Mouse (Mus musculus): ENCODE data around the gene Olfr652. TPM values are rescaled to one million over a fixed set of nuclear protein-coding genes. Genes with fewer than 3 reads are reported as not detected.

Olfr652 gene
- polyA plus RNA-seq, 1 experiment from 2014 or later, result not detected

Other genes starting within 250 kb of the Olfr652 start
- 1.2 and 2.0 TPM in 2 replicates for gene Trim12a, start 245.4 kb upstream of the Olfr652 start, polyA plus RNA-seq (2015; fragmentation: Nextera tagmentation; extraction: Ambion mirVana)
- not detected in 2 replicates for gene Trim34b, start 231.4 kb upstream of the Olfr652 start, polyA plus RNA-seq (2015; fragmentation: Nextera tagmentation; extraction: Ambion mirVana)
- gene Trim12c, start 207.5 kb upstream of the Olfr652 start, polyA plus RNA-seq (2015; fragmentation: Nextera tagmentation; extraction: Ambion mirVana), result 0.80 and 0.98 TPM in 2 replicates
- gene Trim30b, start 191.0 kb upstream of the Olfr652 start, polyA plus RNA-seq (2015; fragmentation: Nextera tagmentation; extraction: Ambion mirVana), result not detected in 2 replicates
- not detected in 2 replicates for gene Trim30c, start 160.1 kb upstream of the Olfr652 start, polyA plus RNA-seq (2015; fragmentation: Nextera tagmentation; extraction: Ambion mirVana)
- 0.41 and 0.43 TPM in 2 replicates for gene Trim30a, start 95.7 kb upstream of the Olfr652 start, polyA plus RNA-seq (2015; fragmentation: Nextera tagmentation; extraction: Ambion mirVana)
- gene Trim30d, start 53.1 kb upstream of the Olfr652 start, polyA plus RNA-seq (2015; fragmentation: Nextera tagmentation; extraction: Ambion mirVana), result 0.14 and 0.28 TPM in 2 replicates
- not detected in 2 replicates for gene Olfr651, start 10.8 kb upstream of the Olfr652 start, polyA plus RNA-seq (2015; fragmentation: Nextera tagmentation; extraction: Ambion mirVana)
- gene Olfr653, start 16.4 kb downstream of the Olfr652 start, polyA plus RNA-seq (2015; fragmentation: Nextera tagmentation; extraction: Ambion mirVana), result not detected in 2 replicates
- gene Olfr654, start 26.1 kb downstream of the Olfr652 start, polyA plus RNA-seq (2015; fragmentation: Nextera tagmentation; extraction: Ambion mirVana), result not detected in 2 replicates
- gene Olfr655, start 40.9 kb downstream of the Olfr652 start, polyA plus RNA-seq (2015; fragmentation: Nextera tagmentation; extraction: Ambion mirVana), result 0.15 TPM in 1 of 2 replicates, not detected in the other
- gene Olfr656, start 53.1 kb downstream of the Olfr652 start, polyA plus RNA-seq (2015; fragmentation: Nextera tagmentation; extraction: Ambion mirVana), result not detected in 2 replicates
- not detected in 2 replicates for gene Olfr657, start 63.9 kb downstream of the Olfr652 start, polyA plus RNA-seq (2015; fragmentation: Nextera tagmentation; extraction: Ambion mirVana)
- 0.08 TPM in 1 of 2 replicates, not detected in the other for gene Olfr658, start 86.4 kb downstream of the Olfr652 start, polyA plus RNA-seq (2015; fragmentation: Nextera tagmentation; extraction: Ambion mirVana)
- gene Olfr659, start 105.9 kb downstream of the Olfr652 start, polyA plus RNA-seq (2015; fragmentation: Nextera tagmentation; extraction: Ambion mirVana), result not detected in 2 replicates
- not detected in 2 replicates for gene Olfr661, start 125.6 kb downstream of the Olfr652 start, polyA plus RNA-seq (2015; fragmentation: Nextera tagmentation; extraction: Ambion mirVana)
- gene Usp17le, start 216.6 kb downstream of the Olfr652 start, polyA plus RNA-seq (2015; fragmentation: Nextera tagmentation; extraction: Ambion mirVana), result not detected in 2 replicates

Data from forebrain, embryonic 15.5 days (tissue).